Mouse (Mus musculus): Measurements from ENCODE around the gene Ptges3l.
A peak's percentile ranks its signal among the peaks of the same experiment; 100 is the strongest.

DNA sequence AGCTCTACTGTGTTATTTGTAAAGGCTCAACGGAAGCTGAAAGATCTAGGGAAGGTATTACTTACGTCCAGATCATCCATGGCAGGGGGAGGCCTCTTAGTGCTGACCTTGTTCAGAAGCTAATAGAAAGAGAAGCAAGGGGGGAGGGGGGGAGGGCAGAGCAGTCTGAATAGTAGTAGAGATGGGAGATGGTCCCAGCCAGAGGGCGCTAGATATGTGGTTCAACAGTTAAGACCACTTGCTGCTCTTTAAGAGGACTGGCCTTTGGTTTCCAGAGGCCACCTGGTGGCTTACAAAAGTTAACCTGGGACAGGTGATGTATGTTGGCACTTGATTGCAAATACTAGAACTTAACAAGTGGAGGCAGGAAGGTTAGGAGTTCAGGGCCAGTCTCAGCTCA lies 5.5 kb downstream of the Ptges3l start:
- TF ChIP-seq EP300 (IDR thresholded peaks at IDR 0.05; ENCODE audit: low read depth), result no peak
- TF ChIP-seq CTCF (IDR thresholded peaks at IDR 0.05; ENCODE audit: low read depth), result peak; percentile 34; the same call in 1 of the 2 replicates
